Mouse (Mus musculus) lung, adult 2 months (tissue): Measurements from ENCODE around the gene Bsn.

Source experiments
- CTCF ChIP-seq: fragments of 200-500 bp; IDR thresholded peaks from 2 replicates; pipeline ENCODE4 v1.5.1; 2011; ENCODE audit warnings: mild to moderate bottlenecking, low read length, control low read depth; ENCODE audit not compliant: insufficient read depth
- POLR2A ChIP-seq: fragments of 200-500 bp; IDR thresholded peaks from 2 replicates; pipeline ENCODE4 v1.6.1; 2011; ENCODE audit warnings: low read depth, mild to moderate bottlenecking, control low read depth, low read length, borderline replicate concordance; ENCODE audit errors: extremely low read depth

DNA sequence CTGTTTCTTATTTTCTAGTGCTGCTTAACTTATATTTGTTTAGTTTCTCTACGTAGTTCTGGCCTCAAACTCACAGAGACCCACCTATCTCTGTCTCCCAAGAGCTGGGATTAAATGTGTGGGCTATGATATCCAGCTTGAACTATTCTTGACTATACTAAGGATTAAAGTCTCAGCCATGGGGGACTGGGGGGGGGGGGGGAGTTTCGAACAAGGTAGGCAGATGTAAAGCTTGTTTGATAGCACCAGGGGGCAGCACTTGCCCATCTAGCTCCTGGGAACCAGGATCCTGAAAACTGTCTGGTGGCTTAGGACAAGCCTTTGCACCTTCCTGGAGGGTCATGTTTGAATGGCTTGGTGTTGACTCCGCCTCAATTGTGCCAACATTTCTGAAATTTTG is 94.7 kb downstream of the Bsn start:
- TF ChIP-seq CTCF (peak; percentile 77), POLR2A (no peak)
